Mouse (Mus musculus) testis, adult 2 months (tissue): ENCODE results near the gene Arl6.

ENCODE experiments used
- CTCF ChIP-seq: fragments of 200-500 bp; IDR thresholded peaks from 2 replicates; pipeline ENCODE4 v1.5.1; 2012; ENCODE audit warnings: low read depth, mild to moderate bottlenecking, inconsistent platforms, low read length, moderate library complexity; ENCODE audit not compliant: control insufficient read depth, insufficient read depth, insufficient replicate concordance
- POLR2A ChIP-seq: fragments of 200-500 bp; IDR thresholded peaks from 2 replicates; pipeline ENCODE4 v1.6.1; 2012; ENCODE audit warnings: low read depth, mild to moderate bottlenecking, inconsistent platforms, low read length, moderate library complexity; ENCODE audit not compliant: control insufficient read depth

DNA sequence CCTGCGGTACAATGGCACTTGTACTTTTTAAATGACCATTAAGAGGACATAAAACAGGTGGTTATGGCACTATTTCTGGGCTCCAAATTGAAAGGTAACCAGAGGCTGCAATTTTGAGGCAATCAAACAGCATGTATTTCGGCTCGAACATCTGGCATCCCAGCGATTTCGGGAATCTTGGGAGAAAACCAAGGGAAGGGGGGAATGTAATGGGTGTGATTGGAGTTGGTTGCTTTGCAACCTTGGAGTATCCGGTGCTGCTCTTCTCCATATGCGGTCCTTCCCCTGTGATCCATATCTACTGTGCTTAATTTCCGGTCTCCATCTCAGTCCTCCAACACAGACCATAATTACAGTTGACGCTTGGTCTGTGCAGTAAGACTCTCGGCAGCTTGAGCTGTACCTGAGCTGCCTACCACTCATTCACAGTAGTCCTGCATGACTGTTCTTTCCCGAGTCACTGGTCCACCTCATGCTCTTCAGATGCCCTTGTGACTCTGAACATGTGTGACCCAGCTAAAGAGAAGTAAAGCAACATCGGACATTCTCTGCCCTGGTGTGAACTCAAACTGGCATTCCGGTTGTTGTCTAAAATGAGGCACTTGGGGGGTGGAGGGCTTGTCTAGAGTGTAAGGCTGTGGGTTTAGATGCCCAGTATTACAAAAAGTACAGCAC lies 50.7 kb downstream of the Arl6 start:
- TF ChIP-seq POLR2A (no peak), CTCF (no peak)
